Mouse (Mus musculus) stomach, postnatal 0 days (tissue): ENCODE measurements around the gene AI661453. TPM values are rescaled to one million over a fixed set of nuclear protein-coding genes. Genes with fewer than 3 reads are reported as not detected.
A peak's percentile ranks its signal among the peaks of the same experiment; 100 is the strongest.

Experiments used
- ATAC-seq: fragments of 200-750 bp; cut with Nextera tagmentation; 2 replicates; pipeline ENCODE4 v1.8.0; 2017; ENCODE audit not compliant: low FRiP score, low TSS enrichment
- DNase-seq: peaks from one replicate; pipeline ENCODE4 v3.0.0-alpha.2; 2016; ENCODE audit warnings: low spot score
- H3K27ac ChIP-seq: fragments of 300-500 bp; sonication (generic); replicated peaks from 2 replicates; pipeline ENCODE4 v1.5.1; 2014; ENCODE audit warnings: mild to moderate bottlenecking, control low read depth
- H3K27me3 ChIP-seq: fragments of 300-500 bp; sonication (generic); 2 replicates; pipeline ENCODE4 v1.6.1; 2014; ENCODE audit warnings: low read length; ENCODE audit not compliant: control insufficient read depth, insufficient read depth
- H3K36me3 ChIP-seq: fragments of 300-500 bp; sonication (generic); 2 replicates; pipeline ENCODE4 v1.6.1; 2014; ENCODE audit warnings: low read length, mixed read lengths; ENCODE audit not compliant: control insufficient read depth, insufficient read depth
- H3K4me1 ChIP-seq: fragments of 300-500 bp; sonication (generic); replicated peaks from 2 replicates; pipeline ENCODE4 v1.6.1; 2014; ENCODE audit warnings: antibody characterized with exemption; ENCODE audit not compliant: control insufficient read depth, insufficient read depth
- H3K4me2 ChIP-seq: fragments of 300-500 bp; sonication (generic); replicated peaks from 2 replicates; pipeline ENCODE4 v1.6.1; 2014; ENCODE audit warnings: low read depth, mild to moderate bottlenecking, control low read depth, moderate library complexity
- H3K4me3 ChIP-seq: fragments of 300-500 bp; sonication (generic); 2 replicates; pipeline ENCODE4 v1.5.1; 2014; ENCODE audit warnings: low read depth, low read length, control low read depth
- H3K9ac ChIP-seq: fragments of 300-500 bp; sonication (generic); 2 replicates; pipeline ENCODE4 v1.6.1; 2014; ENCODE audit warnings: mild to moderate bottlenecking, low read length, control low read depth, mixed read lengths
- H3K9me3 ChIP-seq: fragments of 300-500 bp; sonication (generic); 2 replicates; pipeline ENCODE4 v1.6.1; 2016; ENCODE audit warnings: low read length; ENCODE audit not compliant: control insufficient read depth
- CTCF ChIP-seq: IDR thresholded peaks from 2 replicates; pipeline ENCODE4 v1.5.1; 2016; ENCODE audit warnings: antibody characterized with exemption, low read depth, mild to moderate bottlenecking, moderate library complexity
- EP300 ChIP-seq: optimal IDR thresholded peaks from 2 replicates; pipeline ENCODE3; 2016; ENCODE audit warnings: antibody characterized with exemption
- WGBS: fragments of 180-500 bp; shearing (Covaris S2); extraction: QIAGEN DNeasy Blood & Tissue Kit; methylation state at CpG from one replicate; pipeline ENCODE4 v1.1.7; 2014; 5-methylcytosine and 5-hydroxymethylcytosine counted together
- polyA plus RNA-seq: library from polyadenylated mRNA; unstranded; fragments of >200 nt; fragmentation: Nextera tagmentation; extraction: Ambion mirVana; gene quantifications from 2 replicates; pipeline ENCODE4 v1.2.1, GENCODE M21; 2015

The AI661453 gene
- polyA plus RNA-seq, 1 experiment from 2014 or later: 8.9 TPM

- Histone ChIP-seq H3K4me3 (no peak overlapping the region), H3K9me3 (no peaks in the 10 kb centered on the region), H3K27me3 (no peaks in the 10 kb centered on the region), H3K9ac (no peak overlapping the region), H3K4me1 (peaks cover 2% of the 10 kb centered on the region; the same call in 1 of the 2 replicates), H3K4me2 (no peak overlapping the region), H3K36me3 (no peaks in the 10 kb centered on the region), H3K27ac (no peak overlapping the region)
- DNase-seq (no peak), ATAC-seq (no peak)
- WGBS: 61% methylated on average over 7 of the region's 7 CpGs
- TF ChIP-seq CTCF (no peak), EP300 (no peak)
Measured at GRCm38 (mm10) chr17:47515180-47515844, 78.9 kb downstream of the AI661453 start.

- no peaks in the 10 kb centered on the region for H3K36me3 ChIP-seq
- H3K9ac ChIP-seq: no peak overlapping the region
- TF ChIP-seq CTCF: peak; percentile 52
- TF ChIP-seq EP300: no peak
- no peaks in the 10 kb centered on the region for H3K27me3 ChIP-seq
- H3K4me3 ChIP-seq: no peak overlapping the region
- no peak overlapping the region for H3K27ac ChIP-seq
- no peaks in the 10 kb centered on the region for H3K9me3 ChIP-seq
- no peak for ATAC-seq
- WGBS: 96% methylated on average over 3 of the region's 3 CpGs
- peaks cover 3% of the 10 kb centered on the region; the same call in 1 of the 2 replicates for H3K4me1 ChIP-seq
- no peak overlapping the region for H3K4me2 ChIP-seq
- DNase-seq: no peak
Measured at GRCm38 (mm10) chr17:47516232-47516631, 79.8 kb downstream of the AI661453 start.

- TF ChIP-seq CTCF: no peak
- ATAC-seq (peak; percentile 46; the same call in 1 of the 2 replicates), DNase-seq (peak; percentile 40)
- H3K27me3 ChIP-seq: no peaks in the 10 kb centered on the region
- peak overlapping the region; percentile 50 for H3K9ac ChIP-seq
- H3K4me3 ChIP-seq: no peak overlapping the region
- peaks cover 14% of the 10 kb centered on the region for H3K4me1 ChIP-seq
- H3K36me3 ChIP-seq: no peaks in the 10 kb centered on the region
- peak overlapping the region; percentile 93 for H3K27ac ChIP-seq
- WGBS: 13% methylated on average over 8 of the region's 8 CpGs
- no peaks in the 10 kb centered on the region for H3K9me3 ChIP-seq
- peak overlapping the region; percentile 17 for H3K4me2 ChIP-seq
Measured at GRCm38 (mm10) chr17:47518205-47518604, 81.8 kb downstream of the AI661453 start.

Other genes starting within 250 kb of the AI661453 start
- gene Mrps10, start 67.7 kb upstream of the AI661453 start, polyA plus RNA-seq: 58.6 and 59.5 TPM in 2 replicates
- gene Guca1b, start 51.2 kb upstream of the AI661453 start, polyA plus RNA-seq: 0.17 and 0.22 TPM in 2 replicates
- gene Guca1a, start 36.0 kb upstream of the AI661453 start, polyA plus RNA-seq: 5.4 and 6.7 TPM in 2 replicates
- 0.24 and 0.45 TPM in 2 replicates for gene 1700001C19Rik, start 761 bp downstream of the AI661453 start, polyA plus RNA-seq
- 11.0 and 11.1 TPM in 2 replicates for gene Taf8, start 65.7 kb downstream of the AI661453 start, polyA plus RNA-seq
- 219 and 242 TPM in 2 replicates for gene Ccnd3, start 68.4 kb downstream of the AI661453 start, polyA plus RNA-seq
- gene Bysl, start 174.9 kb downstream of the AI661453 start, polyA plus RNA-seq: 13.4 and 13.6 TPM in 2 replicates
- 23.8 and 25.1 TPM in 2 replicates for gene Med20, start 175.0 kb downstream of the AI661453 start, polyA plus RNA-seq
- 1.1 and 1.5 TPM in 2 replicates for gene Gm20517, start 175.0 kb downstream of the AI661453 start, polyA plus RNA-seq
- gene Usp49, start 194.1 kb downstream of the AI661453 start, polyA plus RNA-seq: 1.9 and 2.1 TPM in 2 replicates